Mouse (Mus musculus): ENCODE data around the gene Armc7. TPM values are rescaled to one million over a fixed set of nuclear protein-coding genes. Genes with fewer than 3 reads are reported as not detected.

The Armc7 gene
- polyA plus RNA-seq, 1 experiment from 2014 or later: 16.8 TPM

DNA sequence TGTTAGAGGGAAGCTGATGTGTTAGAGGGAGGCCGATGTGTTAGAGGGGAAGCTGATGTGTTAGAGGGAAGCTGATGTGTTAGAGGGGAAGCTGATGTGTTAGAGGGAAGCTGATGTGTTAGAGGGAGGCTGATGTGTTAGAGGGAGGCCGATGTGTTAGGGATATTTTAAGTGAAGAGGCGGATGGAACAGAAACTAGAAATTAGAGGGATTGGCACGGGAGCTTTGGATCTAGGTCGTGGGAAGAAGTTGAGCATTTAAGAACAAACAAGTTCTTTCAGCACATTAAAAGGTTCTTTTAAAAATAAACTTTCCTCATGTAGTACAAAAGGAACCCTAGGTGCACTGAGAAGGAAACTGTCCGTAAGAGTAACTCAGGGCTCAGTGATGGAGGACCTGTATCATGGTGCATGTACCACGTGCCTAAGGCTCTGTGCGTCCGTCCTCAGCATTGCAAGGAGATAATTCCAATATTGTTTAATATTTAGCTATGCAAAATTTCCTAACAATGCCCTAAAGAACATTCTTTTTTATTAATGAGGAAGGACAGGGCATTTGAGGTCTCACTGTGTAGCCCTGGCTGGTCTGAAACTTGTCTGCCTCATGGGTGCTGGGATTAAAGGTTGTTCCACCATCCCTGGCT lies 3.0 kb downstream of the Armc7 start:
- Histone ChIP-seq H3K27me3 (replicated peaks; ENCODE audit: control insufficient read depth, insufficient read depth, low read length) (no peaks in the 10 kb centered on the region), H3K9me3 (ENCODE audit: control insufficient read depth, low read length) (no peaks in the 10 kb centered on the region), H3K27ac (ENCODE audit: low read depth, low read length) (no peak overlapping the region), H3K4me3 (ENCODE audit: low read length) (no peak overlapping the region), H3K36me3 (ENCODE audit: control insufficient read depth, insufficient read depth, low read length) (no peaks in the 10 kb centered on the region), H3K4me2 (ENCODE audit: low read length) (no peak overlapping the region), H3K4me1 (ENCODE audit: control insufficient read depth, insufficient read depth, low read depth, low read length) (peaks cover 25% of the 10 kb centered on the region), H3K9ac (ENCODE audit: low read depth, low read length) (no peak overlapping the region)
- no peak for ATAC-seq
- 90% methylated on average over 9 of the region's 9 CpGs for WGBS

DNA sequence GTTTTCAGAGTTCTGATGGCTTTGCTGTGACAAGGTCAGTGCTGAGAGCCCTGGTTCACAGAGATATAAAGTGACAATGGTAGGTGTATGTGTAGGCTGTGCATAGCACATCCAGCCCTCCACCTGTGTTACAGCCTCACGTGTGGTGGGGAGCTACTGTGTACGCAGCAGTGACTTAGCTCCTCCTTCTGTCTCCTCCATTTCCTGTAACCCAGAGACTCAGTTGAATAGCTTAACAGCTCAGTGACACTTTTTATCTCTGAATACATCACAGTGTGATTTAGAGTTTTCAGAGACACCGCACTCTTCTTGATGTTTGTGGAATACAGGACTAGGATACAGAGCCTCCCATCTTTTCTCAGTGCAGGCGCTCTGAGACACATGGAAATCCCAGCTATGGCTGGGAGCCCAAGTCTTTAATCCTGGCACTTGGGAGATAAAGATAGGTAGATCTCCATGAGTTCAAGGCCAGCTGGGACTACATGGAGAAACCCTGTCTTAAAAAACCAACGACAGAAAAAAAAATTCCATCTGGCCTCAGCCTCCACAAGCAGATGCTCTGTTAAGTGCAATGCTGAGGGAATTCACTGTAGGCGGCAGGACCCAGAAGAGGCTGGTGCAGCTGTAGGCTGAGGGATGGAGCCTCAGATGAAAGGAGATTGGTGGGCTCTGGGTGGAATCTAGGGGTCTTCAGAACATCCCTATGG lies 6.2 kb downstream of the Armc7 start:
- no peak overlapping the region for H3K4me3 ChIP-seq (ENCODE audit: low read length)
- H3K27me3 ChIP-seq (replicated peaks; ENCODE audit: control insufficient read depth, insufficient read depth, low read length): no peaks in the 10 kb centered on the region
- H3K4me2 ChIP-seq (ENCODE audit: low read length): no peak overlapping the region
- H3K9me3 ChIP-seq (ENCODE audit: control insufficient read depth, low read length): no peaks in the 10 kb centered on the region
- no peak overlapping the region for H3K27ac ChIP-seq (ENCODE audit: low read depth, low read length)
- no peak for ATAC-seq
- no peaks in the 10 kb centered on the region for H3K36me3 ChIP-seq (ENCODE audit: control insufficient read depth, insufficient read depth, low read length)
- peaks cover 8% of the 10 kb centered on the region for H3K4me1 ChIP-seq (ENCODE audit: control insufficient read depth, insufficient read depth, low read depth, low read length)
- no peak overlapping the region for H3K9ac ChIP-seq (ENCODE audit: low read depth, low read length)
- 83% methylated on average over 6 of the region's 6 CpGs for WGBS

DNA sequence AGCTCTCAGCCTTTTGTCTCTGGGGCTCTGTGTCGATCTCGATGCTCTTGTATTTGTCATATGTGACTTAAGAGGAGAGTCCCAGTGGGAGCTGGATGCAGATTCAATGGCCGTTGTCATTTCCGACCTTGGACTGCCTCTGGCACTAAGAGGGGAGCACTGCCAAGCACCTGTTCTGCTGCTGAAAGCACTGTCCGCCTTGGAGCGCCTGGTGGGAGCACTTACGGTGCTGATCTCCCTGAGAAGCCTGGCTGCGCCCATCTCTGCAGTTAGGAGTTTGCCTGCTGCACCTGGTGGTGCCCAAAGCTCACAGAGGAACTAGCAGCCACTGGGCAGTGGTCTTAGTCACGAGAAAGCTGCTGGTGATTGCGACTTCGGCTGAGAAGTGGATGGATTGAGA lies 7.8 kb downstream of the Armc7 start:
- Histone ChIP-seq H3K36me3 (ENCODE audit: control insufficient read depth, insufficient read depth, low read length) (no peaks in the 10 kb centered on the region), H3K4me1 (ENCODE audit: control insufficient read depth, insufficient read depth, low read depth, low read length) (no peaks in the 10 kb centered on the region), H3K4me3 (ENCODE audit: low read length) (no peak overlapping the region), H3K27ac (ENCODE audit: low read depth, low read length) (no peak overlapping the region), H3K9ac (ENCODE audit: low read depth, low read length) (no peak overlapping the region; the same call in 1 of the 2 replicates), H3K27me3 (replicated peaks; ENCODE audit: control insufficient read depth, insufficient read depth, low read length) (no peaks in the 10 kb centered on the region), H3K9me3 (ENCODE audit: control insufficient read depth, low read length) (no peaks in the 10 kb centered on the region), H3K4me2 (ENCODE audit: low read length) (no peak overlapping the region)
- 69% methylated on average over 11 of the region's 11 CpGs for WGBS
- no peak for ATAC-seq

DNA sequence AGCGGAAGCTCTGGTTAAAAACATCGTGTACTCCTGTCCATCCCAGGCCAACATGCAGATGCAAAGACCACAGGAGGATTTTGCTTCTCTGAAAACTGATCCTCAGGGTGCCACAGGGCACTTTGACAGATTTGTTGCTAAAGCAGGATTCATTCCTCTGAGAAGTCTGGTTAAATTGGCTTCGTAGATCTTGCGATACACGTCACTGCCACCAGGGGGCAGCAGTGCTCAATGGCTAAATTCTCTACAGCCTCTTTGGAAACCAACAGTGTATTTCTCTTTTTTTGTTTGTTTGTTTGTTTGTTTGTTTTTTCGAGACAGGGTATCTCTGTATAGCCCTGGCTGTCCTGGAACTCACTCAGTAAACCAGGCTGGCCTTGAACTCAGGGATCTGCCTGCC lies 8.3 kb downstream of the Armc7 start:
- WGBS: 16% methylated on average over 6 of the region's 6 CpGs
- no peaks in the 10 kb centered on the region for H3K9me3 ChIP-seq (ENCODE audit: control insufficient read depth, low read length)
- no peak overlapping the region for H3K4me3 ChIP-seq (ENCODE audit: low read length)
- no peak overlapping the region; the same call in 1 of the 2 replicates for H3K9ac ChIP-seq (ENCODE audit: low read depth, low read length)
- 0 out of 2 replicates have a peak, but pooled peaks have one; percentile 37 for ATAC-seq
- H3K4me1 ChIP-seq (ENCODE audit: control insufficient read depth, insufficient read depth, low read depth, low read length): no peaks in the 10 kb centered on the region
- no peak overlapping the region for H3K4me2 ChIP-seq (ENCODE audit: low read length)
- H3K27me3 ChIP-seq (replicated peaks; ENCODE audit: control insufficient read depth, insufficient read depth, low read length): no peaks in the 10 kb centered on the region
- no peaks in the 10 kb centered on the region for H3K36me3 ChIP-seq (ENCODE audit: control insufficient read depth, insufficient read depth, low read length)
- H3K27ac ChIP-seq (ENCODE audit: low read depth, low read length): no peak overlapping the region

DNA sequence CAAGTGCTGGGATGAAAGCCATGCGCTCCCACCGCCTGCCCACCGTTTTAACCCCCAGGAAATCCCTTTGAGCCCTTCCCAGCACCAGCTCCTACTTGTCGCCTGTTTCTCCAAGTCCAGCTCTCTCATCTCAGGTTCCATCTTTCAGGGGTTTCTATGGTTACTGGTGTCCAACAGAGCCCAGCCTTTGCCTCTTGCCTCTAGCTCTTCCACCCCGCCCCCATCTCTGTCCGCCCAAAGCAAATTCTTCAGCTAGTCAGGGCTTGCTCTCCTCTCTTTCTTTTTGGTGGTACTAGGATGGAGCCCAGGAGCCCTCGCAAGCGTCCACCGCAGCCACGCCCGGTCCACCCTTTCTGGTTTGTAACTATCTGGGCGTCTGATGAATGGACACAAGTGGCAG lies 9.7 kb downstream of the Armc7 start:
- no peak overlapping the region for H3K4me2 ChIP-seq (ENCODE audit: low read length)
- H3K4me1 ChIP-seq (ENCODE audit: control insufficient read depth, insufficient read depth, low read depth, low read length): no peaks in the 10 kb centered on the region; the same call in 1 of the 2 replicates
- H3K36me3 ChIP-seq (ENCODE audit: control insufficient read depth, insufficient read depth, low read length): 0 out of 2 replicates have a peak, but pooled peaks cover 5% of the 10 kb centered on the region
- H3K27ac ChIP-seq (ENCODE audit: low read depth, low read length): no peak overlapping the region
- no peaks in the 10 kb centered on the region for H3K9me3 ChIP-seq (ENCODE audit: control insufficient read depth, low read length)
- H3K4me3 ChIP-seq (ENCODE audit: low read length): no peak overlapping the region
- H3K9ac ChIP-seq (ENCODE audit: low read depth, low read length): no peak overlapping the region
- H3K27me3 ChIP-seq (replicated peaks; ENCODE audit: control insufficient read depth, insufficient read depth, low read length): no peaks in the 10 kb centered on the region
- 41% methylated on average over 12 of the region's 12 CpGs for WGBS
- no peak for ATAC-seq

GRCm38 (mm10) chr11:115488551-115489104 lies 13.2 kb downstream of the Armc7 start:
- peaks cover 15% of the 10 kb centered on the region for H3K4me1 ChIP-seq (ENCODE audit: control insufficient read depth, insufficient read depth, low read depth, low read length)
- WGBS: 87% methylated on average over 17 of the region's 19 CpGs
- H3K36me3 ChIP-seq (ENCODE audit: control insufficient read depth, insufficient read depth, low read length): 0 out of 2 replicates have a peak, but pooled peaks cover 5% of the 10 kb centered on the region
- H3K27ac ChIP-seq (ENCODE audit: low read depth, low read length): no peak overlapping the region
- H3K9ac ChIP-seq (ENCODE audit: low read depth, low read length): no peak overlapping the region
- H3K27me3 ChIP-seq (replicated peaks; ENCODE audit: control insufficient read depth, insufficient read depth, low read length): no peaks in the 10 kb centered on the region
- H3K4me3 ChIP-seq (ENCODE audit: low read length): no peak overlapping the region
- no peak for ATAC-seq
- H3K9me3 ChIP-seq (ENCODE audit: control insufficient read depth, low read length): no peaks in the 10 kb centered on the region
- no peak overlapping the region for H3K4me2 ChIP-seq (ENCODE audit: low read length)

- peak overlapping the region; percentile 84 for H3K4me2 ChIP-seq (ENCODE audit: low read length)
- H3K9me3 ChIP-seq (ENCODE audit: control insufficient read depth, low read length): no peaks in the 10 kb centered on the region
- H3K27ac ChIP-seq (ENCODE audit: low read depth, low read length): peak overlapping the region; percentile 67
- H3K27me3 ChIP-seq (replicated peaks; ENCODE audit: control insufficient read depth, insufficient read depth, low read length): no peaks in the 10 kb centered on the region
- peak; percentile 62 for ATAC-seq
- H3K36me3 ChIP-seq (ENCODE audit: control insufficient read depth, insufficient read depth, low read length): 0 out of 2 replicates have a peak, but pooled peaks cover 5% of the 10 kb centered on the region
- H3K4me1 ChIP-seq (ENCODE audit: control insufficient read depth, insufficient read depth, low read depth, low read length): peaks cover 15% of the 10 kb centered on the region
- WGBS: 23% methylated on average over 25 of the region's 25 CpGs
- H3K4me3 ChIP-seq (ENCODE audit: low read length): peak overlapping the region; percentile 77
- peak overlapping the region; percentile 88 for H3K9ac ChIP-seq (ENCODE audit: low read depth, low read length)
These were observed 15.2 kb downstream of the Armc7 start for GRCm38 (mm10) chr11:115490441-115491355.

DNA sequence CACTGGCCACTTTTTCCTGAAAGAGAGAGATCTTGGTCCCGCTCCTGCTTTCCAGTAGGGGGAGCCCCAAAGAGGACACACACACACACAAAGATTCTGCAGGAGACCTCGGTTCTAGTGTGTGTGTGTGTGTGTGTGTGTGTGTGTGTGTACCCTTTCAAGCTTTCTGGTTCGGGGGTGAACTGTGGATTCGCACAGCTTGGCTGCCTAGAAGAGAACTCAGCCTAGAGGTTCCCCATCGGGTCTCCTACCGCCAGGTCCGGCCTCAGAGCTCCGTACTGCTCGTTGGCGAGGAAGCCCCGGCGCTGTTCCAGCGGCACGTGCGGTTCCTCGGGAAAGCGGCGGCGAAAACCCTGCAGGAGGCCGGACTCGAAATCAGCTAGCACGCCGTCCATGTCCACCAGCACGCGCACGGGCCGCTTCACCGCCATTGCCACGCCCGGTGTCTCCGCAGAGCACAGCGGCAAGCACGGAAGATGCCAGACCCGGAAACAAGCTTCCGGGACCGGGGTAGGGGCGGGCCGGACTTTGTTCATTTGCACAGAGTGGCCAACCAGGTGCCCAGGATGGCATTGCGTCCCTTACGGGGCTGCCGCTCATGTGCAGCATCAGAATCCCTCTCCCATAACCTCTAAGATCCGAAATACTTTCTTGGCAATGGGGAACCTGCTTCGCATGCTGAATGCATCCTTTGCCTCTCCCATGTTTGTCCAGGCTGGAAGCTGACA lies 16.1 kb downstream of the Armc7 start, which contains the start of gene Nt5c:
Gene Nt5c (minus strand): TSS at position 507 of the 728 bp plus-strand sequence.
- H3K4me1 ChIP-seq (ENCODE audit: control insufficient read depth, insufficient read depth, low read depth, low read length): peaks cover 15% of the 10 kb centered on the region
- 0% methylated on average over 43 of the region's 43 CpGs for WGBS

More for the DNA sequence above, 16.1 kb downstream of the Armc7 start, which contains the start of gene Nt5c:
- H3K36me3 ChIP-seq (ENCODE audit: control insufficient read depth, insufficient read depth, low read length): 0 out of 2 replicates have a peak, but pooled peaks cover 5% of the 10 kb centered on the region
- no peaks in the 10 kb centered on the region for H3K27me3 ChIP-seq (replicated peaks; ENCODE audit: control insufficient read depth, insufficient read depth, low read length)
- H3K27ac ChIP-seq (ENCODE audit: low read depth, low read length): peak within 1 kb of the TSS; percentile 86
- peak within 1 kb of the TSS; percentile 77 for H3K4me3 ChIP-seq (ENCODE audit: low read length)
- peak; percentile 93 for ATAC-seq
- H3K9me3 ChIP-seq (ENCODE audit: control insufficient read depth, low read length): no peaks in the 10 kb centered on the region
- peak within 1 kb of the TSS; percentile 88 for H3K9ac ChIP-seq (ENCODE audit: low read depth, low read length)
- H3K4me2 ChIP-seq (ENCODE audit: low read length): peak within 1 kb of the TSS; percentile 84
